Mouse (Mus musculus) heart, embryonic 16.5 days (tissue): ENCODE measurements at regions not wholly inside any gene's neighbourhood (a gene's known extent, or its start where the extent isn't known, plus 50 kb on each side); places are given as distances from the start of the nearest gene placed in this dataset.

ENCODE experiments used
- ATAC-seq: fragments of 200-750 bp; cut with Nextera tagmentation; replicated peaks from 2 replicates; pipeline ENCODE4 v1.8.0; 2017; ENCODE audit warnings: moderate number of reproducible peaks; ENCODE audit not compliant: insufficient read depth, low FRiP score; ENCODE audit errors: extremely low read depth
- H3K27ac ChIP-seq: fragments of 300-500 bp; sonication (generic); 2 replicates; pipeline ENCODE4 v1.5.1; 2014; ENCODE audit warnings: mild to moderate bottlenecking, low read length, control low read depth, moderate library complexity
- H3K27me3 ChIP-seq: fragments of 300-500 bp; sonication (generic); 2 replicates; pipeline ENCODE4 v1.6.1; 2014; ENCODE audit warnings: low read length, mixed read lengths; ENCODE audit not compliant: control insufficient read depth, insufficient read depth
- H3K36me3 ChIP-seq: fragments of 300-500 bp; sonication (generic); 2 replicates; pipeline ENCODE4 v1.6.1; 2014; ENCODE audit not compliant: control insufficient read depth, insufficient read depth
- H3K4me1 ChIP-seq: fragments of 300-500 bp; sonication (generic); 2 replicates; pipeline ENCODE4 v1.6.1; 2014; ENCODE audit warnings: low read length, mixed read lengths; ENCODE audit not compliant: control insufficient read depth, insufficient read depth
- H3K4me2 ChIP-seq: fragments of 300-500 bp; sonication (generic); 2 replicates; pipeline ENCODE4 v1.6.1; 2014; ENCODE audit warnings: low read depth, mild to moderate bottlenecking, control low read depth, low read length
- H3K4me3 ChIP-seq: fragments of 300-500 bp; sonication (generic); 2 replicates; pipeline ENCODE4 v1.5.1; 2014; ENCODE audit warnings: mild to moderate bottlenecking, control low read depth, low read length
- H3K9ac ChIP-seq: fragments of 300-500 bp; sonication (generic); 2 replicates; pipeline ENCODE4 v1.6.1; 2014; ENCODE audit warnings: low read length, control low read depth
- H3K9me3 ChIP-seq: fragments of 300-500 bp; sonication (generic); replicated peaks from 2 replicates; pipeline ENCODE4 v1.6.1; 2016; ENCODE audit warnings: low read length; ENCODE audit not compliant: control insufficient read depth
- WGBS: fragments of 180-500 bp; shearing (Covaris S2); extraction: QIAGEN DNeasy Blood & Tissue Kit; methylation state at CpG from one replicate; pipeline ENCODE4 v1.1.7; 2014; 5-methylcytosine and 5-hydroxymethylcytosine counted together

DNA sequence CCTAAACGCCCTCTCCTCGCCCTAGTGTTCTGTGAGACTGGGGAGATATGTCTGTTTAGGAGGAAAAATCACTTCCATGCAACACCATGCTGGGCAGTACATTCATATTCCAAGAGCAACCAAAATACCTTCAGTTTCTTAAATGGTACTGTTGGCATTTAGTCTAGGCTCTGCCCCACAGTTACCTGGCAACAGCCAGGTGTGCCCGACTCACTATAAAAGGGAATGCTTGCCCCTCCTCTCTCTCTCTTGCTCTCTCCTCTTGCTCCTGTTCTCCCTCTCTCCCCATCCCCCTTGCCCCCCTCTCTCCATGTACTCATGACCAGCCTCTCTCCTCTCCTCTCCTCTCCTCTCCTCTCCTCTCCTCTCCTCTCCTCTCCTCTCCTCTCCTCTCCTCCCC is 66.7 kb upstream of the Abca1 start:
- H3K9ac ChIP-seq: no peak overlapping the region
- H3K27ac ChIP-seq: no peak overlapping the region
- 91% methylated on average over 3 of the region's 3 CpGs for WGBS
- no peaks in the 10 kb centered on the region for H3K36me3 ChIP-seq
- ATAC-seq: no peak
- no peaks in the 10 kb centered on the region for H3K27me3 ChIP-seq
- 0 out of 2 replicates have a peak, but pooled peaks cover 2% of the 10 kb centered on the region for H3K4me1 ChIP-seq
- H3K4me3 ChIP-seq: no peak overlapping the region
- H3K4me2 ChIP-seq: no peak overlapping the region
- H3K9me3 ChIP-seq: no peaks in the 10 kb centered on the region

DNA sequence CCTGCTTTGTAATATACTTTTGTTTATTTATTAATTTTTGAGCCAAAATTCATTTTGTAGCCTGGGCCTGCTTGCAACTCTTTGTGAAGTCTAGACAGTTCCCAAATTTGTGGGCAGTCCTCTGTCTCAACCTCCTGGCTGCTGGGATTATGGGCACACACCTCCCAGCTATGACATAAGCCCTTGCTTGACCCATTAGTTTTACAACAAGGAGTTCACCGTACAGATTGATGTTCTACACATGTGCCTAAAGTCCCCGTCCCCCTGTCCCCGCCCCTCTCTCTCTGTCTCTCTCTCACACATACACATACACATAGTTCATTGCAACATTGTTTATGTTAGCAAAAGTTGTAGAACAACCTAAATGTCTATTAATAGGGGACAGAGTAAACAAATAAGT is 63.7 kb upstream of the Abca1 start:
- Histone ChIP-seq H3K4me3 (no peak overlapping the region), H3K9ac (no peak overlapping the region), H3K27ac (no peak overlapping the region), H3K9me3 (no peaks in the 10 kb centered on the region), H3K36me3 (no peaks in the 10 kb centered on the region), H3K27me3 (no peaks in the 10 kb centered on the region), H3K4me1 (peaks cover 15% of the 10 kb centered on the region), H3K4me2 (no peak overlapping the region)
- 89% methylated on average over 3 of the region's 3 CpGs for WGBS
- ATAC-seq: no peak

DNA sequence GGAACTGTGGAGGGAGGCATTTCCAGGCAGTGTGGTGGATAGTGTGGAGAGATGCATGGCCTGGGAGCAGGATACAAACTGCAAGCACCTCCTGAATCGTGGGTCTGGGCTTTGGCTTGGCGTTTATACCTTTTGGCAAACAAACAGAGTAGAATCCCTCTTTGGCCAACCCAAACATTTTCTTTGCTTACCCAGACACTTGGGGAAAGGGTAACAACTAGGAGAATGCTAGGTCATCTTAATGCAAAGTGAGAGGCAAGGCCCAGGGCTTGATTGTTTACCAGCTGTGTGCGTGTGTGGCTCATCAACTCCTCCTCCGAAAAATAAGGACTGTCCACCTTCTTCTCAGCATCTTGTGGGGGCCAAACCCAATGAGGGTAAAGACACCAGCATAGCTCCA is 61.1 kb upstream of the Abca1 start:
- 80% methylated on average over 4 of the region's 4 CpGs for WGBS
- Histone ChIP-seq H3K4me3 (no peak overlapping the region), H3K4me1 (peaks cover 24% of the 10 kb centered on the region), H3K9ac (no peak overlapping the region), H3K27ac (no peak overlapping the region), H3K36me3 (no peaks in the 10 kb centered on the region), H3K4me2 (no peak overlapping the region), H3K27me3 (no peaks in the 10 kb centered on the region), H3K9me3 (no peaks in the 10 kb centered on the region)
- ATAC-seq: no peak

DNA sequence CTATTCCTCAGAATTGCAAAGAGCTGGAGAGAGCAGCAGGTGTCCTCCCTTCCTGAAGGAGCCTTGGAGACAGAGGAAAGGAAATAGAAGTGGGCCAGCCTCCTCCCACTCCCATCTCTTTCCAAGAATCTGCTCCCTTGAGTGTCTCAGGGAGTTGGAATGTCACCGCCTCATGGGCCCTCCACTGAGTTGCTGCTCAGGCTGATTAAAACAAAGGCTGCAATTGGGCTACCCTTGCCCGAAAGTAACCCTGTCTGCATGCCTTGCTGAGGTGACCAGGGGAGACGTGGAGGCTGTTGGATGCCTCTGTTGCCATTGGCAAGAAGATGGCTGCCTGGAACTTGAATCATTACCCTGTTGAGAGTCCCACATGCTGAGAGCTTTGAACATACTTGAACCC is 59.7 kb upstream of the Abca1 start:
- H3K27ac ChIP-seq: peak overlapping the region; percentile 88
- no peak overlapping the region for H3K4me3 ChIP-seq
- H3K27me3 ChIP-seq: no peaks in the 10 kb centered on the region
- no peak overlapping the region for H3K4me2 ChIP-seq
- ATAC-seq: peak; percentile 39
- no peaks in the 10 kb centered on the region for H3K9me3 ChIP-seq
- H3K9ac ChIP-seq: no peak overlapping the region
- 35% methylated on average over 3 of the region's 3 CpGs for WGBS
- peaks cover 24% of the 10 kb centered on the region for H3K4me1 ChIP-seq
- H3K36me3 ChIP-seq: no peaks in the 10 kb centered on the region

DNA sequence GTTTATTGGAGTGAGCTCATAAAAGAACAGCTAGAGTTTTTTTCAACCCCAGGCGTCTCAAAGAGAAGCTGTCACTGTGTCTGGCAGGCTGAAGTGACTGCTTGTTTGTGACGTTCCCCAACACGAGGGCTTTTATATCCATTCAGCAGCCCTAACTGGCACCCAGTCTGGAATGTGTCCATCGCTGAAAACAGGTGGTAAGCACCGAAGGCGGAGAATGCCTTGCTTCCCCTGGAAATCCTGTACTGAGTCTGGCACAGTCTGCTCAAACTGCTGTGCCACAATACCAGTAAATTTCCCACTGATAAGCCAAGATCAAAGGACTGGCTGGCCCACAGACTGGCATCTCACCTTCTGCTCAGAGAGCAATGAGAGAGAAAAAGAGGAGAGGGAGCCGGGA is 59.1 kb upstream of the Abca1 start:
- Histone ChIP-seq H3K27me3 (no peaks in the 10 kb centered on the region), H3K9ac (peak overlapping the region; percentile 2; the same call in 1 of the 2 replicates), H3K36me3 (no peaks in the 10 kb centered on the region), H3K27ac (peak overlapping the region; percentile 88), H3K4me2 (peak overlapping the region; percentile 86), H3K4me1 (peaks cover 24% of the 10 kb centered on the region), H3K9me3 (no peaks in the 10 kb centered on the region), H3K4me3 (no peak overlapping the region)
- 0 out of 2 replicates have a peak, but pooled peaks have one; percentile 13 for ATAC-seq
- 15% methylated on average over 7 of the region's 7 CpGs for WGBS

DNA sequence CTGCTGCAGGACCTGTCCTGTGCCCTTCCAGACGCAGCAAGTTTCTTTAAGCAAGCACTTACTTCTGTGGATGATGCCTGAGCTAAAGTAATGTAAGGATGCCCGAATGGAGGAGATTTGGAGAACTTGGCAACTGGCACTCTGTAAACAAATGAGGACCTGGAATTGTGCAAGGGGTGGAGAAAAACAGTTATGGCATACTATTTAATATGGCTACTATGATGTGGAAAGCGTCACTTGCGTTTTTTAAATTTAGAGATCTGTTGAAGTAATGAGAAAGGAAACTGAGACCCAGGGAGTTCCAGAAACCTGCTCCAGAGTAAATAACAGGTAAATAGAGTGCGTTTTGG is 58.6 kb upstream of the Abca1 start:
- Histone ChIP-seq H3K4me1 (peaks cover 24% of the 10 kb centered on the region), H3K4me3 (peak overlapping the region; percentile 59), H3K4me2 (peak overlapping the region; percentile 86), H3K27ac (peak overlapping the region; percentile 88), H3K9ac (peak overlapping the region; percentile 76), H3K9me3 (no peaks in the 10 kb centered on the region), H3K36me3 (no peaks in the 10 kb centered on the region), H3K27me3 (no peaks in the 10 kb centered on the region)
- no peak for ATAC-seq
- 43% methylated on average over 5 of the region's 5 CpGs for WGBS

DNA sequence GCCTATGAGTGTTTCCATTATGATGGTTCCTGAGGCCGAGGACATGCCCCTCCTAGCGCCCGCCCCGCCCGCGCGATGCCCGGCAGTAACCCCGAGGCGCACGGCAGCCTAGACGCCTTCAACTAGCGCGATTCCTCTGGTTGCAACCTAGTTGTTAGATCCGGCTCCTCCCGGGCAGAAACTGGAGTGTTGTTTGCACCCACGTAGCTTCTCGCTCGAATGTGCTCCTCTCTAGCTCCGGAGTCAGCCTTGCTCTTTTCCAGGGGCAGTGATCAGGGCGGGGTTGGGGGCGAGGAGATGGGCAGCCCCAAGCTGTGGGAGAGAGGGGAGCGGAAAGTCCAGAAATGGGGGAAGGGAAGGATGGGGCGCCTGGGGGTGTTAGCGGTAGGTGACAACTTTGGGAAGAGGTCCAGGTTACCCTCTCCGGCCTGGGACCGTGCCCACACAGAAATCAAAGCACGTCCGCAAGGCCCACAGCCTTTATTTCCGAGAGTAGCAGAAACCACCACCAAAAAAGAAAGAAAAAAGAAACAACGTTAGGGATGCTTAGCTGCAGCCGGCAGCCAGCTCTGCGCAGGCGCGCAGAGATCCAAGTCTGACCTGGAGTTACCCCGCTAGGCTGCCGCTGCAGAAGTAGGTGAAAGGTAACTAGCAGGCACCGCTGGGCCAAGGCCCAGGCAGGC is 58.1 kb upstream of the Abca1 start:
- WGBS: under 1% methylated on average over 38 of the region's 38 CpGs
- H3K9ac ChIP-seq: peak overlapping the region; percentile 76
- H3K4me1 ChIP-seq: peaks cover 24% of the 10 kb centered on the region
- peak overlapping the region; percentile 88 for H3K27ac ChIP-seq
- H3K27me3 ChIP-seq: no peaks in the 10 kb centered on the region
- H3K4me3 ChIP-seq: peak overlapping the region; percentile 59
- H3K4me2 ChIP-seq: peak overlapping the region; percentile 86
- ATAC-seq: peak; percentile 89
- H3K36me3 ChIP-seq: no peaks in the 10 kb centered on the region
- no peaks in the 10 kb centered on the region for H3K9me3 ChIP-seq

DNA sequence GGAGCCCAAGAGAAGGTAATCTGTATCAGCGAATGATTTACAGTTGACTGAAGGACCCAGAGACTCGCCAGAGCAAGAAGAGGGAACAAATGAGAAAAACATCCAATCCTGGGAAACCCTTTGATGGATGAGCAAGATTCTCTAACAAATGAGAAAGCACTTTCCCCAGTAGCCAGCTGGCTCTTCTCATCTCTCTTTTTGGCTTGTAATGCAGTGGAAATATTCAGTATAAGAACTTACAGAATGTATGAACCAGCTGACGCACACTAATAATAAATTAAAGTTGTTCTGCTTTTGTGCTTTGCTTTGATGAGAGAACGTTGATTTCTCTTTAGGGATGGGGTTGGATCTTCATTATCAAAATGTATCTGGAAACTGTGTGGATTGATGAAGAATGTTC is 52.8 kb upstream of the Abca1 start:
- Histone ChIP-seq H3K9ac (no peak overlapping the region), H3K4me2 (no peak overlapping the region), H3K4me1 (peaks cover 5% of the 10 kb centered on the region), H3K27me3 (no peaks in the 10 kb centered on the region), H3K4me3 (no peak overlapping the region), H3K27ac (no peak overlapping the region), H3K9me3 (no peaks in the 10 kb centered on the region), H3K36me3 (no peaks in the 10 kb centered on the region)
- no peak for ATAC-seq
- 69% methylated on average over 4 of the region's 4 CpGs for WGBS

DNA sequence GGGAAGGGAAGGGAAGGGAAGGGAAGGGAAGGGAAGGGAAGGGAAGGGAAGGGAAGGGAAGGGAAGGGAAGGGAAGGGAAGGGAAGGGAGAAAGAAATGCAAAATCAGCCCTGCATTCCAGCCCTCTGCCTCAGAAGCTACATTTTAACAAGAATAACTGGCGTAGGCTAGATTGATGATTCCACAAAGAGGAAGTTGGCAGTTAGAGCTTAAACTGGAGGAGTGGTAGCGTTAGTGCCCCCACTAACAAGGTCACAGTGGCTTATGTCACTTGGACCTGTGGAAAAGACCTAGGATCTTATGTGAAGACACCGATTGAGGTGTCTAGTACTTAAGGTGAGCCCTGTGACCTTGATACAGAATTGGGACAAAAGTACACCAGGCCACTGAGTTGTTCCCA is 51.0 kb upstream of the Abca1 start:
- no peak overlapping the region for H3K9ac ChIP-seq
- WGBS: 79% methylated on average over 3 of the region's 3 CpGs
- no peaks in the 10 kb centered on the region for H3K27me3 ChIP-seq
- H3K4me1 ChIP-seq: no peaks in the 10 kb centered on the region
- no peaks in the 10 kb centered on the region for H3K36me3 ChIP-seq
- H3K9me3 ChIP-seq: no peaks in the 10 kb centered on the region
- ATAC-seq: no peak
- H3K4me3 ChIP-seq: no peak overlapping the region
- no peak overlapping the region for H3K27ac ChIP-seq
- no peak overlapping the region for H3K4me2 ChIP-seq
